Mouse (Mus musculus) erythroblast, embryonic 14.5 days (primary cell): ENCODE measurements around the gene Hmgcs1.

Source experiments
- GATA1 ChIP-seq: IDR thresholded peaks from 2 replicates; pipeline ENCODE4 v1.6.1; 2012; ENCODE audit warnings: low read length, inconsistent platforms, mixed read lengths
- TAL1 ChIP-seq: IDR thresholded peaks from 3 replicates; pipeline ENCODE4 v1.6.1; 2012; ENCODE audit warnings: low read length, inconsistent platforms, mixed read lengths

GRCm38 (mm10) chr13:119656846-119657416, 33.2 kb upstream of the Hmgcs1 start:
- no peak for TF ChIP-seq GATA1
- TF ChIP-seq TAL1: no peak
